Comparison of ENCODE assay signal across 9 mouse cellular contexts in genomic region chr17:35569091-35569944, GRCm38 (mm10). TPM values are rescaled to one million over a fixed set of nuclear protein-coding genes. Genes with fewer than 3 reads are reported as not detected.
A peak's percentile ranks its signal among the peaks of the same experiment; 100 is the strongest.
DNase-seq lines count a peak whose midpoint lies in the region; ATAC-seq lines count a peak whose summit lies in the region.
"Had no signal": no experiment of that assay in that cellular context is flagged by ENCODE, and none has a peak within 500 bp of the region (broad histone marks: within the 10 kb centered on the region; RNA-seq: fewer than 3 reads in every experiment).

No protein-coding gene starts in this region.

- no peak overlapping the region for H3K27ac ChIP-seq in heart, embryonic 16.5 days (ENCODE audit: low read length)
- H3K27ac ChIP-seq in hindbrain, embryonic 15.5 days (replicated peaks): no peak overlapping the region

- peak; percentile 58; the same call in 1 of the 2 replicates for ATAC-seq in heart, embryonic 16.5 days (replicated peaks; ENCODE audit: extremely low read depth, insufficient read depth, low FRiP score)
- peak; percentile 76 for ATAC-seq in hindbrain, embryonic 15.5 days (ENCODE audit: low FRiP score, low read depth)
- ATAC-seq in monocyte, adult 5-6 weeks (replicated peaks; ENCODE audit: insufficient number of reproducible peaks, low FRiP score, low TSS enrichment, poor library complexity, severe bottlenecking): no peak

- no peaks in the 10 kb centered on the region for H3K9me3 ChIP-seq in heart, embryonic 16.5 days (replicated peaks; ENCODE audit: control insufficient read depth, low read length)
- no peaks in the 10 kb centered on the region for H3K9me3 ChIP-seq in hindbrain, embryonic 15.5 days

- peak overlapping the region; percentile 63 for H3K4me2 ChIP-seq in heart, embryonic 16.5 days (ENCODE audit: low read depth, low read length)
- H3K4me2 ChIP-seq in hindbrain, embryonic 15.5 days: peak overlapping the region; percentile 60

- intact Hi-C loops in heart, postnatal 25 days (cut with DNase I): no loop called here

- peak overlapping the region; percentile 56 for H3K9ac ChIP-seq in heart, embryonic 16.5 days (ENCODE audit: low read length)
- H3K9ac ChIP-seq in hindbrain, embryonic 15.5 days: peak overlapping the region; percentile 30; the same call in 1 of the 2 replicates

- 6% methylated on average over 28 of the region's 28 CpGs for WGBS in heart, embryonic 16.5 days
- 2% methylated on average over 28 of the region's 28 CpGs for WGBS in hindbrain, embryonic 15.5 days

- peaks cover 13% of the 10 kb centered on the region for H3K27me3 ChIP-seq in heart, embryonic 16.5 days (ENCODE audit: control insufficient read depth, insufficient read depth, low read length)
- peaks cover 16% of the 10 kb centered on the region for H3K27me3 ChIP-seq in hindbrain, embryonic 15.5 days

- no peaks in the 10 kb centered on the region for H3K36me3 ChIP-seq in heart, embryonic 16.5 days (ENCODE audit: control insufficient read depth, insufficient read depth)
- no peaks in the 10 kb centered on the region for H3K36me3 ChIP-seq in hindbrain, embryonic 15.5 days

- no peak for DNase-seq in heart, postnatal 25 days (ENCODE audit: low spot score)
- peak; percentile 58 for DNase-seq in embryo, embryonic 11 days
- DNase-seq in neural tube, embryonic 10.5 days (ENCODE audit: extremely low spot score, low spot score): peak; percentile 41
- DNase-seq in gastrocnemius, adult 18-20 months (ENCODE audit: low spot score): no peak
- no peak for DNase-seq in right cerebral cortex, adult 18-20 months
- DNase-seq: kidney, postnatal 4 days had no signal

- peak overlapping the region; percentile 39 for H3K4me3 ChIP-seq in heart, embryonic 16.5 days (ENCODE audit: low read length)
- H3K4me3 ChIP-seq in hindbrain, embryonic 15.5 days: peak overlapping the region; percentile 31

- H3K4me1 ChIP-seq in heart, embryonic 16.5 days (ENCODE audit: control insufficient read depth, insufficient read depth, low read length): peaks cover 9% of the 10 kb centered on the region
- peaks cover 11% of the 10 kb centered on the region for H3K4me1 ChIP-seq in hindbrain, embryonic 15.5 days (replicated peaks)

RNA-seq across cellular contexts. Expression of gene 2300002M23Rik, which starts 2.1 kb away (rescaled TPM):
- 0.11 and 0.14 TPM in 2 replicates for polyA plus RNA-seq in heart, embryonic 16.5 days (2015; fragmentation: Nextera tagmentation; extraction: Ambion mirVana)
- total RNA-seq in heart, postnatal 25 days (2021): not detected
- polyA plus RNA-seq in hindbrain, embryonic 15.5 days (2015; fragmentation: Nextera tagmentation; extraction: Ambion mirVana): not detected in 2 replicates
- not detected for total RNA-seq in gastrocnemius, adult 18-20 months (2021)
- not detected in 3 replicates for total RNA-seq in monocyte, adult 5-6 weeks (2017)

RNA-seq across cellular contexts. Expression of gene Cdsn, which starts 17.4 kb away (rescaled TPM):
- 0.46 and 0.49 TPM in 2 replicates for polyA plus RNA-seq in heart, embryonic 16.5 days (2015; fragmentation: Nextera tagmentation; extraction: Ambion mirVana)
- total RNA-seq in heart, postnatal 25 days (2021): under 1 TPM; 0.26 to 0.28 TPM
- 0.14 and 0.22 TPM in 2 replicates for polyA plus RNA-seq in hindbrain, embryonic 15.5 days (2015; fragmentation: Nextera tagmentation; extraction: Ambion mirVana)
- under 1 TPM; 0.09 to 0.69 TPM for total RNA-seq in gastrocnemius, adult 18-20 months (2021)
- not detected in 3 replicates for total RNA-seq in monocyte, adult 5-6 weeks (2017)

RNA-seq across cellular contexts. Expression of gene Sfta2, which starts 32.0 kb away (rescaled TPM):
- polyA plus RNA-seq in heart, embryonic 16.5 days (2015; fragmentation: Nextera tagmentation; extraction: Ambion mirVana): 1.1 and 14.0 TPM in 2 replicates
- total RNA-seq in heart, postnatal 25 days (2021): not detected
- 0.44 and 0.59 TPM in 2 replicates for polyA plus RNA-seq in hindbrain, embryonic 15.5 days (2015; fragmentation: Nextera tagmentation; extraction: Ambion mirVana)
- total RNA-seq in gastrocnemius, adult 18-20 months (2021): not detected
- total RNA-seq in monocyte, adult 5-6 weeks (2017): not detected in 3 replicates

RNA-seq across cellular contexts. Expression of gene Psors1c2, which starts 36.3 kb away (rescaled TPM):
- 1.6 and 1.9 TPM in 2 replicates for polyA plus RNA-seq in heart, embryonic 16.5 days (2015; fragmentation: Nextera tagmentation; extraction: Ambion mirVana)
- not detected for total RNA-seq in heart, postnatal 25 days (2021)
- 0.97 and 1.2 TPM in 2 replicates for polyA plus RNA-seq in hindbrain, embryonic 15.5 days (2015; fragmentation: Nextera tagmentation; extraction: Ambion mirVana)
- not detected for total RNA-seq in gastrocnemius, adult 18-20 months (2021)
- total RNA-seq in monocyte, adult 5-6 weeks (2017): not detected in 3 replicates

RNA-seq across cellular contexts. Expression of gene Cchcr1, which starts 52.4 kb away (rescaled TPM):
- 15.7 and 15.9 TPM in 2 replicates for polyA plus RNA-seq in heart, embryonic 16.5 days (2015; fragmentation: Nextera tagmentation; extraction: Ambion mirVana)
- 1 to 10 TPM; 2.2 to 2.8 TPM for total RNA-seq in heart, postnatal 25 days (2021)
- polyA plus RNA-seq in hindbrain, embryonic 15.5 days (2015; fragmentation: Nextera tagmentation; extraction: Ambion mirVana): 6.5 and 7.9 TPM in 2 replicates
- total RNA-seq in gastrocnemius, adult 18-20 months (2021): 1 to 10 TPM; 1.3 to 2.1 TPM
- total RNA-seq in monocyte, adult 5-6 weeks (2017): 1.7 to 6.7 TPM (median 2.5 TPM) in 3 replicates

Comparison
In these comparisons a context has a peak if more than half of its experiments do, and no peak if none do; other contexts are left out.
1. DNase-seq: peak in embryo, embryonic 11 days (single experiment) and neural tube, embryonic 10.5 days (single experiment); none in heart, postnatal 25 days (single experiment), gastrocnemius, adult 18-20 months (single experiment) and right cerebral cortex, adult 18-20 months (single experiment).